Mouse (Mus musculus) forebrain, embryonic 16.5 days (tissue): ENCODE results near the gene Bcar3. TPM values are rescaled to one million over a fixed set of nuclear protein-coding genes. Genes with fewer than 3 reads are reported as not detected.
A peak's percentile ranks its signal among the peaks of the same experiment; 100 is the strongest.

ENCODE experiments used
- ATAC-seq: fragments of 200-750 bp; cut with Nextera tagmentation; 2 replicates; pipeline ENCODE4 v1.8.0; 2017; ENCODE audit warnings: mild to moderate bottlenecking, moderate library complexity
- H3K27ac ChIP-seq: fragments of 300-500 bp; sonication (generic); 2 replicates; pipeline ENCODE4 v1.5.1; 2014; ENCODE audit warnings: low read length, control low read depth
- H3K27me3 ChIP-seq: fragments of 300-500 bp; sonication (generic); replicated peaks from 2 replicates; pipeline ENCODE4 v1.6.1; 2014; ENCODE audit warnings: low read length; ENCODE audit not compliant: control insufficient read depth, insufficient read depth
- H3K36me3 ChIP-seq: fragments of 300-500 bp; sonication (generic); 2 replicates; pipeline ENCODE4 v1.6.1; 2014; ENCODE audit not compliant: control insufficient read depth, insufficient read depth
- H3K4me1 ChIP-seq: fragments of 300-500 bp; sonication (generic); replicated peaks from 2 replicates; pipeline ENCODE4 v1.6.1; 2014; ENCODE audit warnings: low read length; ENCODE audit not compliant: control insufficient read depth, insufficient read depth
- H3K4me2 ChIP-seq: fragments of 300-500 bp; sonication (generic); 2 replicates; pipeline ENCODE4 v1.6.1; 2014; ENCODE audit warnings: mild to moderate bottlenecking, low read length, control low read depth
- H3K4me3 ChIP-seq: fragments of 300-500 bp; sonication (generic); replicated peaks from 2 replicates; pipeline ENCODE4 v1.5.1; 2014; ENCODE audit warnings: mild to moderate bottlenecking, low read length, control low read depth
- H3K9ac ChIP-seq: fragments of 300-500 bp; sonication (generic); replicated peaks from 2 replicates; pipeline ENCODE4 v1.6.1; 2014; ENCODE audit warnings: low read depth, low read length, control low read depth
- H3K9me3 ChIP-seq: fragments of 300-500 bp; sonication (generic); 2 replicates; pipeline ENCODE4 v1.6.1; 2016; ENCODE audit warnings: low read length; ENCODE audit not compliant: control insufficient read depth
- WGBS: fragments of 180-500 bp; shearing (Covaris S2); extraction: QIAGEN DNeasy Blood & Tissue Kit; methylation state at CpG from one replicate; pipeline ENCODE4 v1.1.7; 2014; 5-methylcytosine and 5-hydroxymethylcytosine counted together
- polyA plus RNA-seq: library from polyadenylated mRNA; unstranded; fragments of >200 nt; fragmentation: Nextera tagmentation; extraction: Ambion mirVana; gene quantifications from 2 replicates; pipeline ENCODE4 v1.2.1, GENCODE M21; 2015

Bcar3 gene
- polyA plus RNA-seq, 1 experiment from 2014 or later, result 5.3 TPM

GRCm38 (mm10) chr3:122448196-122448595 is 154.3 kb downstream of the Bcar3 start:
- Histone ChIP-seq H3K9me3 (no peaks in the 10 kb centered on the region), H3K4me1 (no peaks in the 10 kb centered on the region), H3K4me3 (no peak overlapping the region), H3K27me3 (no peaks in the 10 kb centered on the region), H3K27ac (no peak overlapping the region), H3K9ac (no peak overlapping the region), H3K36me3 (no peaks in the 10 kb centered on the region), H3K4me2 (no peak overlapping the region)
- no peak for ATAC-seq
- over 99% methylated on average over 13 of the region's 13 CpGs for WGBS

DNA sequence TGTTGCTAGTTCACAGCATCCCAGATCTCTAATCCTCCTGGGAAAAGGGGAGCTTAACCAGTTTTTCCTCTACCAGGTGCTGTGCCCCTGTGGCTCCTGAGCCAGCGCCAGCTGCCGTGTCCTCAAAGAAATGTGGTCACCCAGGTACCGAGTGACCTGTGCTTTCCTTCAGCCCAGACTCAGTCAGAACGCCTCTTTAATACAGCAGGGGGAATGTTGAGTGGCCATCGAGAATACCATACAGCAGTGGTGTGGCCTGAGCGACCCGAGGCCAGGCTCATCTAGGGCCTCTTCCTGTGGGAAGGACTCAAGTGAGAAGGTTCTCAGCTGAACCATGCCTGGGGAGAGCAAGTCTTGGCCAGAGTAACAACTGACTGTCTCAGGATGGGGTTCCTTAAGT is 156.1 kb downstream of the Bcar3 start:
- Histone ChIP-seq H3K27ac (no peak overlapping the region), H3K9me3 (no peaks in the 10 kb centered on the region), H3K36me3 (no peaks in the 10 kb centered on the region), H3K27me3 (no peaks in the 10 kb centered on the region), H3K4me2 (no peak overlapping the region), H3K9ac (no peak overlapping the region), H3K4me1 (no peaks in the 10 kb centered on the region), H3K4me3 (no peak overlapping the region)
- WGBS, result 96% methylated on average over 7 of the region's 7 CpGs
- ATAC-seq, result no peak

DNA sequence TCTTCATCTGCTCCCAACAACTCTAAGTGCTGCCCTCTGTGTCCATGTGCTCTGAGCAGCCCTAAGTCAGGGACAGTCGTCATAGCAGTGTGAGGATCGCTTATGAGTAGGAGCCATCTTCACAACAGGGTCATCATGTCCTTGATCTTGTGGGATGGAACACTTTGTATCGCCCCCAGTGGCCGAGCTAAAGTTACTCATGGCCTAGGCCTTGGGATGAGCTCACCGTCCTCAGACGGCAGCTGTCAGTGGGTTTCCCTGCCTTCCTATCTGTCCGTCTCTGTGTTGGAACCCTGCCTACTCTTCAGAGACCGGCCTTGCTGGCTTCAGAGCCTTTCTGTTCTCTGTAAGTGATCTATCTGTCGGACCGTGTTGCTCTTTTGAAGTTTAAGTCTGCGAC is 159.9 kb downstream of the Bcar3 start:
- ATAC-seq, result no peak
- H3K4me1 ChIP-seq, result 0 out of 2 replicates have a peak, but pooled peaks cover 4% of the 10 kb centered on the region
- whole genome bisulfite sequencing, result 81% methylated on average over 11 of the region's 11 CpGs

GRCm38 (mm10) chr3:122456156-122456555 is 162.2 kb downstream of the Bcar3 start:
- Histone ChIP-seq H3K4me2 (no peak overlapping the region), H3K4me3 (no peak overlapping the region), H3K9me3 (no peaks in the 10 kb centered on the region), H3K27me3 (no peaks in the 10 kb centered on the region), H3K36me3 (no peaks in the 10 kb centered on the region), H3K27ac (no peak overlapping the region), H3K9ac (no peak overlapping the region), H3K4me1 (peaks cover 13% of the 10 kb centered on the region)
- ATAC-seq, result no peak
- WGBS, result 93% methylated on average over 4 of the region's 4 CpGs

More for the DNA sequence above, 159.9 kb downstream of the Bcar3 start:
- H3K4me3 ChIP-seq, result no peak overlapping the region
- H3K27me3 ChIP-seq, result no peaks in the 10 kb centered on the region
- H3K27ac ChIP-seq, result no peak overlapping the region
- no peak overlapping the region for H3K9ac ChIP-seq
- no peak overlapping the region for H3K4me2 ChIP-seq
- no peaks in the 10 kb centered on the region for H3K36me3 ChIP-seq
- H3K9me3 ChIP-seq, result no peaks in the 10 kb centered on the region

DNA sequence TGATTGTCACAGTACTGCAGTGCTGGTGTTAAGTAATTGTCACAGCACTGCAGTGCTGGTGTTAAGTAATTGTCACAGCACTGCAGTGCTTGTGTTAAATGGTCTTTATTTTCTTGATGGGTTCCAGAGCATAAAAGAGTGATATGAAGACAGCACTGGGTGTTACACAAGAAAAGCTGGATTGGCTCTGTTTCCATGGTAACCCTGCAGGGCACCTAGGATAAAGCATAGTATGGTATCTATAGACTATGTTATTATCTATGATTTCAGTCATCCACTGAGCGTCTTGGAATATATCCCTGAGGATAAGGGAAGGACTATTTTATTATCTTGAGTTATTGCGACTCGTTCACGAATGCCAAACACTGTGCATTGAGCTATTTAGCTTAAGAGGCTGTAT is 162.9 kb downstream of the Bcar3 start:
- no peak overlapping the region for H3K4me2 ChIP-seq
- peaks cover 19% of the 10 kb centered on the region for H3K4me1 ChIP-seq
- H3K27ac ChIP-seq, result no peak overlapping the region
- H3K27me3 ChIP-seq, result no peaks in the 10 kb centered on the region
- WGBS, result 74% methylated on average over 4 of the region's 4 CpGs
- H3K36me3 ChIP-seq, result no peaks in the 10 kb centered on the region
- no peaks in the 10 kb centered on the region for H3K9me3 ChIP-seq
- no peak for ATAC-seq
- H3K4me3 ChIP-seq, result no peak overlapping the region
- H3K9ac ChIP-seq, result no peak overlapping the region

DNA sequence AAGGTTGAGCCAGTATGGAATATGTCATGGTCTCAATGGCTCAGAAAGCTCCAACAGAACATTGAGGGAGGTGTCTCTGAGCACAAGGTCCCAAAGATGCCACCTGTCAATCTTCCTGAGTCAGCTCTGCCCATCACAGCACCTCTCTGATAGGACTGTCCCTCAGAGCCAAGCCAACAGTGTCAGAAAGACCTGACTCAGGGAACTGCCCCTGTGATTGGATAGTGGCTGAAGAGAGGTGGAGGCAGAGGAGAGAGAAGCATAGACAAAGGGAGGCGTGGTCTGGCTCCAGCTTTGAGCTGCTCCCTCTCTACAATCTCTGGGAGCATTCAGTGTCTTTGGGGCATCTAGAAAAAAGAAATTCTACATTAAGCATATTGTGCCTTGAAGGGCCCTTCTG is 163.8 kb downstream of the Bcar3 start:
- no peak overlapping the region for H3K4me3 ChIP-seq

DNA sequence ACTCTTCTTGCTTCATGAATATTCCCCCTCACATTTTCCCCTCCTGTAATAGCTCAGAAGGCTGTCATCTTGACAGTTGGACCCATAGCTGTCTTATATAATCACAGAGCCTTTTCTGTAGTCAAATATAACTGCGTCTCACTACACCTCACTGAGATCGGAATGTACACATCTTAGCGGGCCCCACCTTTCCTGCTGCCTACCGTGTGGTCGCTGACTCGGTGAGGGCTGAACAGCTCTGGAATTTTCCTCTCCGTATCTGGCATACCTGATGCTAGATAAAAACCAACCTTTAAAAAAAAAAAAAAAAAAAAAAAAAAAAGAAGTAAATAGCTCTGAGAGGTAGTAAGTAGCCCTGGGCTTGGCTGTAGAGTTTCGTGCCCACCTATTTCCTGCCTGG is 164.8 kb downstream of the Bcar3 start:
- 71% methylated on average over 8 of the region's 8 CpGs for WGBS
- 0 out of 2 replicates have a peak, but pooled peaks have one; percentile 4 for ATAC-seq
- H3K9me3 ChIP-seq, result no peaks in the 10 kb centered on the region
- H3K9ac ChIP-seq, result no peak overlapping the region
- H3K4me3 ChIP-seq, result no peak overlapping the region
- peaks cover 36% of the 10 kb centered on the region for H3K4me1 ChIP-seq
- H3K27ac ChIP-seq, result no peak overlapping the region
- no peak overlapping the region for H3K4me2 ChIP-seq
- H3K36me3 ChIP-seq, result no peaks in the 10 kb centered on the region
- no peaks in the 10 kb centered on the region for H3K27me3 ChIP-seq

More for the DNA sequence above, 163.8 kb downstream of the Bcar3 start:
- no peak overlapping the region for H3K9ac ChIP-seq
- ATAC-seq, result no peak
- H3K4me1 ChIP-seq, result peaks cover 29% of the 10 kb centered on the region
- 27% methylated on average over 1 of the region's 1 CpGs for WGBS
- H3K36me3 ChIP-seq, result no peaks in the 10 kb centered on the region
- no peaks in the 10 kb centered on the region for H3K27me3 ChIP-seq
- no peaks in the 10 kb centered on the region for H3K9me3 ChIP-seq
- H3K27ac ChIP-seq, result no peak overlapping the region
- H3K4me2 ChIP-seq, result no peak overlapping the region

DNA sequence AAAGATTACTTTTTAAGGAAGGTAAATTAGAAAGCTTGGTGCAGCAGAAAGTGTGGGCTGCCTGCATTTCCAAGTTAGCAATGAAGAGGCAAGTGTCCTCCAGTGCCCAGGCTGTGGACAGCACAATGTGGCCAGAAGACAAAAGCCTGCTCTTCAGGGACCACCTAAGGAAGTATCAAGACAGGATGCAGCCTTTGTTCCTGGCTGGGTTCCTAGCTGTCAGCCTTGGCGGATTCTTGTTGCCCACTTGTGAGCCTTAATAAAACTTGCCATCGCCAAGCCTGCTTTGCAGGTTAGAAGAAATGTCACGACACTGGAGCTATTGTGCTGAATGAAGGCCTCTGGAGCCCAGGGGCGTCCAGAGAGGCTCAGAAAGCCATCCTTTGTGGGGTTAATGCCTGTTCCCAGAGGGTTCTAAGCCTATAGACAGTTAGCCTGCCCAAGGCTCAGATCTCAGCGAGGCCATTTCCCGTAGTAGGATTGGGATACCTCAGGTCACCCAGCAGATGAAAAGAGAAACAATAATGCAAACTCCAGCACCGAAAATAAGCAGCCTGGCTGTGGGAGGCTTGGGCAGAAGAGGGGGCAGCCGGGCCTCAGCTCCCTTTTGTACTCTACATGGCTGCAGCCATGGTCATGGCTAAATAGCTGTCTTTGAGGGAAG is 167.0 kb downstream of the Bcar3 start:
- Histone ChIP-seq H3K9ac (no peak overlapping the region), H3K27ac (0 out of 2 replicates have a peak overlapping the region, but pooled peaks have one; percentile 9)

DNA sequence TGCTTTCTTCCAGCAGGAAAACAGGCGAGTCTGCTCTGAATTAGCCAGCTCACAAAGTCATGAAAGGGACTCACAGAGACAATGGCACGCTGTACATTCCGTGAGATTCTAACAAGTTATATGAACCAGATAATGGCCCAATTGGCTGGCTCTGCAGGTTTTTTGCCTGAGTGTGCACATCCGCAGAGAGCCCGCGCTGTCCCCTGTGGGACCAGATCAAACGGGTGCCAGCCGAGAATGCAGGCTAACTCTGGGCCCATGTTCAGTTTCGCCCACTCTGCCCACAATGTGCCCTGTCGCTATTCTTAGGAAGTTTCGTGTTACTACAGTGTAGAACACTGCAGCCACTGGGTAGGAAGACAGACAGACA is 167.6 kb downstream of the Bcar3 start:
- Histone ChIP-seq H3K9ac (no peak overlapping the region), H3K4me1 (peaks cover 36% of the 10 kb centered on the region), H3K4me3 (no peak overlapping the region), H3K27me3 (no peaks in the 10 kb centered on the region), H3K36me3 (no peaks in the 10 kb centered on the region), H3K4me2 (peak overlapping the region; percentile 25), H3K9me3 (no peaks in the 10 kb centered on the region), H3K27ac (0 out of 2 replicates have a peak overlapping the region, but pooled peaks have one; percentile 48)
- WGBS, result 8% methylated on average over 11 of the region's 11 CpGs
- ATAC-seq, result peak; percentile 27

More for the DNA sequence above, 167.0 kb downstream of the Bcar3 start:
- Histone ChIP-seq H3K4me1 (peaks cover 36% of the 10 kb centered on the region), H3K27me3 (no peaks in the 10 kb centered on the region), H3K4me2 (no peak overlapping the region), H3K9me3 (no peaks in the 10 kb centered on the region), H3K4me3 (no peak overlapping the region), H3K36me3 (no peaks in the 10 kb centered on the region)
- 8% methylated on average over 8 of the region's 8 CpGs for WGBS
- peak; percentile 51 for ATAC-seq
